Mouse (Mus musculus): Measurements from ENCODE around the gene Sppl2c. TPM values are rescaled to one million over a fixed set of nuclear protein-coding genes. Genes with fewer than 3 reads are reported as not detected.

Gene Sppl2c
- total RNA-seq (2012; rRNA removed) = not detected in 2 replicates

DNA sequence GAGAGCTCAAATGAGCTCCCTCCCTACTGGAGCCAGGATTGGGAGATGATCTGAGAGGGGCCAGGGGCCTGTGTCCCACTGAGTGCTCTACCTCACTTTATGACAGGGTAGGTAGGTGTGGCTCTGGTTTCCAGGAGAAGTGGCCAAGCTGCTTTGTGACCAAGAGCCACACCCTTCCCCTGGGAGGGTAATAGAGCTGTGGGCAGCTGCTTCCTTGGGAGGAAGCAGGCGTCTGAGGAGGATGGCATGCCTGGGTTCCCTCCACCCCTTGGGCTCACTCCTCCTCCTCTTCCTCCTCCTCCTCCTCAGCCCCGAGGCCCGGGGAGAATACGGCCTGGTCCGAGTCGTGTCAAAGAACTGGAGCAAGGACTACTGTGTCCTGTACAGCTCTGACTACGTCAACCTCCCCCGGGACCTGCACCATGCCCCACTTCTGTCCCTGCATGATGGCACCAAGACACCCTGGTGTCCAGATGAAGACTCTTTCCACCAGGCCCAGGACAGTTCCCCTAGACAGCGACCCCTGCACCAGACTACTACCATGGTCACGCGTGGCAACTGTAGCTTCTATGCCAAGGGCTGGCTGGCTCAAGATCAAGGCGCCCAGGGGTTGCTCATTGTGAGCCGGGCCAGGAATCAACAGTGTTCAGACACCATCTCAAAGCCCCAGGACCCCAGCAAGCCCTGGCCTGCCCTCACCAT, at the start of gene Sppl2c:
Sppl2c (plus strand) TSS at position 193 of the 702 bp plus-strand sequence.
- no peak within 1 kb of the TSS for H3K4me3 ChIP-seq (ENCODE audit: insufficient read depth in 1 of 2, low read depth in 1 of 2, low read length in 2 of 2, poor library complexity in 1 of 2, severe bottlenecking in 1 of 2)
- no peak within 1 kb of the TSS for H3K27ac ChIP-seq (ENCODE audit: insufficient read depth, low read depth, low read length, poor library complexity, severe bottlenecking)
- no peaks in the 10 kb centered on the region for H3K9me3 ChIP-seq (ENCODE audit: control insufficient read depth, insufficient read depth, low read depth, low read length)
- no peak within 1 kb of the TSS for H3K9ac ChIP-seq (ENCODE audit: insufficient read depth, low read depth, low read length, poor library complexity, severe bottlenecking)
- no peaks in the 10 kb centered on the region for H3K36me3 ChIP-seq (ENCODE audit: control insufficient read depth, insufficient read depth, low read length, poor library complexity, severe bottlenecking)
- in situ Hi-C loops (cut with MboI; ENCODE audit: low sequenced_read_pairs in 2 of 2, unreplicated experiment in 2 of 2) = no loop called here
- no peak for DNase-seq (ENCODE audit: low read depth, low spot score)
- TF ChIP-seq HCFC1 (IDR thresholded peaks at IDR 0.05; ENCODE audit: borderline replicate concordance, insufficient read depth, low read length) (no peak), ZNF384 (IDR thresholded peaks at IDR 0.05; ENCODE audit: low read depth, low read length) (no peak), CHD2 (IDR thresholded peaks at IDR 0.05; ENCODE audit: low read depth, low read length) (no peak)
- 0 out of 4 replicates have a peak, but pooled peaks cover 0 to 2% of the 10 kb centered on the region in 2 experiments for H3K4me1 ChIP-seq (ENCODE audit: control insufficient read depth in 2 of 2, insufficient read depth in 2 of 2, low read length in 2 of 2, poor library complexity in 1 of 2)

- no peaks in the 10 kb centered on the region for H3K9me3 ChIP-seq (ENCODE audit: control insufficient read depth, insufficient read depth, low read depth, low read length)
Observed at GRCm38 (mm10) chr11:104138976-104139375, 47.2 kb upstream of the Sppl2c start.

DNA sequence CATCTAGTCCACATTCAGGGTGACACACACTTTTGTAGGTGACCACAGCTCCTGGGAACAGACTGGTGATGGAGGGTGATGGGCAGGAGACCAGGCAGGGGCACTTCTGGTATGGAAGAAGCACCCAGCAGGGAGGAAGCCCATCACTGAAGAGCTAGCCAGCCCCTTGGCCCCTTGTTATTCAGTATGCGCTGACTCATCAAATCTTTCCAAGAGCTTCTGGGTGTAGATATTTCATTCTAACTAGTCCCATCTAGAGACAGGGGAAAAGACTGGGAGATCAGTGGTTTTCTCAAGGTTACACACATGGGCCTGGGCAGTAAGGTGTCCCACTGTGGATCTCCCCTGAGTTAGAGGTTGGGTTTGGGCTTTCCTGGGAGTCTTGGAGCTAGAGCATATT, 41.2 kb upstream of the Sppl2c start:
- Histone ChIP-seq H3K4me1 (ENCODE audit: control insufficient read depth in 2 of 2, insufficient read depth in 2 of 2, low read length in 2 of 2, poor library complexity in 1 of 2) (no peaks in the 10 kb centered on the region), H3K4me3 (ENCODE audit: insufficient read depth in 1 of 2, low read depth in 1 of 2, low read length in 2 of 2, poor library complexity in 1 of 2, severe bottlenecking in 1 of 2) (no peak overlapping the region), H3K9me3 (ENCODE audit: control insufficient read depth, insufficient read depth, low read depth, low read length) (no peaks in the 10 kb centered on the region), H3K27ac (ENCODE audit: insufficient read depth, low read depth, low read length, poor library complexity, severe bottlenecking) (no peak overlapping the region), H3K9ac (ENCODE audit: insufficient read depth, low read depth, low read length, poor library complexity, severe bottlenecking) (no peak overlapping the region), H3K36me3 (ENCODE audit: control insufficient read depth, insufficient read depth, low read length, poor library complexity, severe bottlenecking) (no peaks in the 10 kb centered on the region)
- TF ChIP-seq CHD2 (IDR thresholded peaks at IDR 0.05; ENCODE audit: low read depth, low read length) (no peak), MAFK (IDR thresholded peaks at IDR 0.05; ENCODE audit: insufficient read depth, low read depth, low read length) (peak; percentile 89)
- in situ Hi-C loops (cut with MboI; ENCODE audit: low sequenced_read_pairs in 2 of 2, unreplicated experiment in 2 of 2) = no loop called here
- DNase-seq (ENCODE audit: low read depth, low spot score) = no peak

More at GRCm38 (mm10) chr11:104138976-104139375, 47.2 kb upstream of the Sppl2c start:
- DNase-seq (ENCODE audit: low read depth, low spot score) = no peak
- no peak overlapping the region for H3K9ac ChIP-seq (ENCODE audit: insufficient read depth, low read depth, low read length, poor library complexity, severe bottlenecking)
- H3K4me3 ChIP-seq (ENCODE audit: insufficient read depth in 1 of 2, low read depth in 1 of 2, low read length in 2 of 2, poor library complexity in 1 of 2, severe bottlenecking in 1 of 2) = no peak overlapping the region
- no peaks in the 10 kb centered on the region for H3K36me3 ChIP-seq (ENCODE audit: control insufficient read depth, insufficient read depth, low read length, poor library complexity, severe bottlenecking)
- in situ Hi-C loops (cut with MboI; ENCODE audit: low sequenced_read_pairs in 2 of 2, unreplicated experiment in 2 of 2) = no loop called here
- no peaks in the 10 kb centered on the region for H3K4me1 ChIP-seq (ENCODE audit: control insufficient read depth in 2 of 2, insufficient read depth in 2 of 2, low read length in 2 of 2, poor library complexity in 1 of 2)
- no peak overlapping the region for H3K27ac ChIP-seq (ENCODE audit: insufficient read depth, low read depth, low read length, poor library complexity, severe bottlenecking)
- TF ChIP-seq ZC3H11A (IDR thresholded peaks at IDR 0.05; ENCODE audit: borderline replicate concordance, low read depth, low read length) (no peak), MAFK (IDR thresholded peaks at IDR 0.05; ENCODE audit: insufficient read depth, low read depth, low read length) (no peak), HCFC1 (IDR thresholded peaks at IDR 0.05; ENCODE audit: borderline replicate concordance, insufficient read depth, low read length) (no peak), CHD2 (IDR thresholded peaks at IDR 0.05; ENCODE audit: low read depth, low read length) (no peak)

- Histone ChIP-seq H3K4me3 (ENCODE audit: insufficient read depth in 1 of 2, low read depth in 1 of 2, low read length in 2 of 2, poor library complexity in 1 of 2, severe bottlenecking in 1 of 2) (no peak overlapping the region), H3K4me1 (ENCODE audit: control insufficient read depth in 2 of 2, insufficient read depth in 2 of 2, low read length in 2 of 2, poor library complexity in 1 of 2) (no peaks in the 10 kb centered on the region), H3K9ac (ENCODE audit: insufficient read depth, low read depth, low read length, poor library complexity, severe bottlenecking) (no peak overlapping the region), H3K36me3 (ENCODE audit: control insufficient read depth, insufficient read depth, low read length, poor library complexity, severe bottlenecking) (no peaks in the 10 kb centered on the region), H3K27ac (ENCODE audit: insufficient read depth, low read depth, low read length, poor library complexity, severe bottlenecking) (no peak overlapping the region), H3K9me3 (ENCODE audit: control insufficient read depth, insufficient read depth, low read depth, low read length) (no peaks in the 10 kb centered on the region)
- TF ChIP-seq CHD2 (IDR thresholded peaks at IDR 0.05; ENCODE audit: low read depth, low read length) (no peak), HCFC1 (IDR thresholded peaks at IDR 0.05; ENCODE audit: borderline replicate concordance, insufficient read depth, low read length) (no peak), MAFK (IDR thresholded peaks at IDR 0.05; ENCODE audit: insufficient read depth, low read depth, low read length) (no peak), ZNF384 (IDR thresholded peaks at IDR 0.05; ENCODE audit: low read depth, low read length) (no peak), ZC3H11A (IDR thresholded peaks at IDR 0.05; ENCODE audit: borderline replicate concordance, low read depth, low read length) (no peak)
- DNase-seq (ENCODE audit: low read depth, low spot score) = no peak
- in situ Hi-C loops (cut with MboI; ENCODE audit: low sequenced_read_pairs in 2 of 2, unreplicated experiment in 2 of 2) = no loop called here
Observed at GRCm38 (mm10) chr11:104148787-104149186, 37.3 kb upstream of the Sppl2c start.

- Histone ChIP-seq H3K9ac (ENCODE audit: insufficient read depth, low read depth, low read length, poor library complexity, severe bottlenecking) (no peak overlapping the region), H3K4me3 (ENCODE audit: insufficient read depth in 1 of 2, low read depth in 1 of 2, low read length in 2 of 2, poor library complexity in 1 of 2, severe bottlenecking in 1 of 2) (no peak overlapping the region), H3K9me3 (ENCODE audit: control insufficient read depth, insufficient read depth, low read depth, low read length) (no peaks in the 10 kb centered on the region), H3K4me1 (ENCODE audit: control insufficient read depth in 2 of 2, insufficient read depth in 2 of 2, low read length in 2 of 2, poor library complexity in 1 of 2) (no peaks in the 10 kb centered on the region), H3K27ac (ENCODE audit: insufficient read depth, low read depth, low read length, poor library complexity, severe bottlenecking) (no peak overlapping the region), H3K36me3 (ENCODE audit: control insufficient read depth, insufficient read depth, low read length, poor library complexity, severe bottlenecking) (no peaks in the 10 kb centered on the region)
- in situ Hi-C loops (cut with MboI; ENCODE audit: low sequenced_read_pairs in 2 of 2, unreplicated experiment in 2 of 2) = no loop called here
- TF ChIP-seq ZNF384 (IDR thresholded peaks at IDR 0.05; ENCODE audit: low read depth, low read length) (no peak), HCFC1 (IDR thresholded peaks at IDR 0.05; ENCODE audit: borderline replicate concordance, insufficient read depth, low read length) (no peak), CHD2 (IDR thresholded peaks at IDR 0.05; ENCODE audit: low read depth, low read length) (no peak), ZC3H11A (IDR thresholded peaks at IDR 0.05; ENCODE audit: borderline replicate concordance, low read depth, low read length) (no peak), MAFK (IDR thresholded peaks at IDR 0.05; ENCODE audit: insufficient read depth, low read depth, low read length) (no peak)
- no peak for DNase-seq (ENCODE audit: low read depth, low spot score)
Observed at GRCm38 (mm10) chr11:104150911-104151310, 35.2 kb upstream of the Sppl2c start.
